Mouse (Mus musculus): Measurements from ENCODE around the gene Kat8.
"Not testable (repeated sequence)": the region's sequence is repeated elsewhere in the genome, so short reads cannot be mapped to it uniquely, and the experiment has no call there.

Kat8 gene

DNA sequence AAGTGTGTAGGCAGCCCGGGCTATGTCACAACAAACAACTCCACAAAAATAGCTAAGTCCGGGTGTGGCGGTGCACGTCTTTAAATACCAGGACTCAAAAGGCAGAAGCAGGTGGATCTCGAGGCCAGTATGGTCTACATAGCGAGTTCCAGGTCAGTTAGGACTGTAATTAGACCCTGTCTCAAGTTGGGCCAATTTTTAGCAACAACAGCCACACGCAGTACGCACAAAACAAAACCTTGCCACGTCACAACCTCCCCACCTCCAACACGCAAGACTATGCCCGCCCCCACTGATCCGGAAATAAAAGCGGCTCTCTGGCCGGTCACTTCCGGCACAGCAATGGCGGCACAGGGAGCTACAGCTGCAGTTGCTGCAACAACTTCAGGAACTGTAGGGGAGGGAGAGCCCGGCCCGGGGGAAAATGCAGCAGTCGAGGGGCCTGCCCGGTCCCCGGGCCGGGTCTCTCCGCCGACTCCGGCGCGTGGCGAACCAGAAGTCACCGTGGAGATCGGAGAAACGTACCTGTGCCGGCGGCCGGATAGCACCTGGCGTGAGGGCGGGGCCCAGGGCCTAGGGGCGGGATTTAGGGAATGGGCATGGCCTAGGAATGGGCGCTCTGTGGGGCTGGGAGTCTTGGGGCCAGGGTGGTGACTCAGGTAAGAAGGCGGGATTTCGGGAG is at the start of gene Kat8:
Gene Kat8, plus strand, starts transcription at position 327 of the 682 bp plus-strand sequence.
- peak; percentile 91 for DNase-seq (ENCODE audit: low spot score)

- no peak for DNase-seq (ENCODE audit: low spot score)
These were observed 45.9 kb upstream of the Kat8 start for GRCm38 (mm10) chr7:127866434-127866833.

GRCm38 (mm10) chr7:127867641-127868040 is 44.7 kb upstream of the Kat8 start:
- no peak for DNase-seq (ENCODE audit: low spot score)

- no peak for DNase-seq (ENCODE audit: low spot score)
These were observed 43.0 kb upstream of the Kat8 start for GRCm38 (mm10) chr7:127869149-127869810.

GRCm38 (mm10) chr7:127870136-127870821 is 42.0 kb upstream of the Kat8 start:
- DNase-seq (ENCODE audit: low spot score), result no peak

- DNase-seq (ENCODE audit: low spot score), result no peak
These were observed 37.3 kb upstream of the Kat8 start for GRCm38 (mm10) chr7:127874812-127875626.

DNA sequence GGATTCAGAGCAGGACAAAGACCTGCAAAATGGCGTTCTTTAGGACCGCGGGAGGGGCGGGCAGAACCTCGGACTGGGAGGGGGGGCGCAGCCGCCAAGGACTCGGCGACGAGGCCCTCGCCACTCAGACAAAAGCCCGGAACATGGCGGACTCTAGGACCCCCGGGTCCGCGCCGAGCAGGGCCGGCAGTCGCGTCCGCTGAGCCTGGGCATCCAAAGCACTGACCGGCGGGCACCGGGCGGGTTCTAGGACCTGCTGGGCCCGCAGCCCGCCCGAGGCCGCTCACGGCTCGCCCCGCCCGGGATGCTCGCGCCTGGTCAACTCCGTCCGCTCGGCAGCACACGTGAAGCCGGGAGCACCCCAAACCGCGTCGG is 36.7 kb upstream of the Kat8 start:
- DNase-seq (ENCODE audit: low spot score), result peak; percentile 93

DNA sequence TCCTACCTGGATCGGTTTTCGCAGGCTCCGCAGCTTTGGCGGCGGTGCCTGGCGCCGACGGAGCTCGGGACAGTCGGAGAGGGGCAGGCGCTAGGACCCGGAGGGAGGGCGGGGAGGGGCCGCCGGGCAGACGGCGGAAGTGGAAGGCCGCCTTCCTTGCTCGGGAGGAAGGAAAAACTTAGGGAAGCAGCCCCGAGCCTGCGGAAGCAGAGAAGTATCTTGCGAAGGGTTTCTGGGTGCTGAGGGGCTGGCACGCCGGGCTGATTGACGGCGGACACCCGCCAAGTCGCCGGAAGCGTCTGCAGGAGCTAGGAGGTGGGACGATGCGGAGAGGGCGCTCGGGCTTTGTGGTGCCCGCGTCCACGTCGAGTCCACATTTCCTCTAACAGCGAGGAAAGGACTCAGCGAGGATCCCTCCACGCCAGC is 36.3 kb upstream of the Kat8 start, which contains the start of gene Zfp646:
Gene Zfp646, plus strand, starts transcription at position 181 of the 426 bp plus-strand sequence.
- DNase-seq (ENCODE audit: low spot score), result peak; percentile 71

- peak; percentile 92 for DNase-seq (ENCODE audit: low spot score)
These were observed 35.6 kb upstream of the Kat8 start, which contains the start of gene Zfp668 for GRCm38 (mm10) chr7:127876467-127877348. Zfp668 (minus strand) TSS chr7:127876828.

GRCm38 (mm10) chr7:127879301-127879700 is 33.0 kb upstream of the Kat8 start:
- no peak for DNase-seq (ENCODE audit: low spot score)

DNA sequence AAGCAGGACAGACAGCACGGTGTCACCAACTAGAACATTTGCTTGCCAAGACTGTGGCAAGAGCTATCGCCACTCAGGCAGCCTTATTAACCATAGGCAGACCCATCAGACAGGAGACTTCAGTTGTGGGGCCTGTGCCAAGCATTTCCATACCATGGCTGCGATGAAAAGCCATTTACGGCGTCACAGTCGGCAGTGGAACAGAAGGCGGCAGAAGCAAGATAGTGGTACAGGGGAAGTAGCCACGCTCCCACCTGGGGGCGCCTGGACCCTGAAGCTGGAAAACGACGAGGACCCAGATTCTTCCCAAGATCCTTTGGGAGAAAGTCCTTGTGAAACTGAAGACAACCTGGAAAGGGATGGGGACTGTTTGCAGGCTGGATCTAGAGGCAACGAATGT is 31.9 kb upstream of the Kat8 start:
- no peak for DNase-seq (ENCODE audit: low spot score)

GRCm38 (mm10) chr7:127885951-127886350 is 26.4 kb upstream of the Kat8 start:
- peak; percentile 63 for DNase-seq (ENCODE audit: low spot score)

DNA sequence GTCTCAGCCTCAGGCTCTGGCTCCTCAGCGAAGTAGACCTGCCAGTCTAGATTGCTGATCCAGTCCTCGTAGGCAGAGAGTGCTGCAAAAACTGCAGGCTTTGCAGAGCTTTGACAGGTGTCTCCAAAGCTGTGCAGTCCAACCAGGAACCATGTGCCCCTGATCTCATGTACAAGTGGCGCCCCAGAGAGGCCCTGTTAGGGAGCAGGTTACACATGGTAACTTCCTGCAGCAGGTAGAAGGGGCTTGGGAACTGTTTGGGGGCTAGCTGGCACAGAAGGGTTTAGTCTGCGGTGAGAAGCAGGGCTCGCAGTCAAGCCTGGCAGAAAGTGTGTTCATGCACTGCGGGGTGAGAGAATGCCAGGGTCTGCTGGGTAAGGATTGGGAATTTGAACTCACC is 25.8 kb upstream of the Kat8 start:
- no peak for DNase-seq (ENCODE audit: low spot score)

DNA sequence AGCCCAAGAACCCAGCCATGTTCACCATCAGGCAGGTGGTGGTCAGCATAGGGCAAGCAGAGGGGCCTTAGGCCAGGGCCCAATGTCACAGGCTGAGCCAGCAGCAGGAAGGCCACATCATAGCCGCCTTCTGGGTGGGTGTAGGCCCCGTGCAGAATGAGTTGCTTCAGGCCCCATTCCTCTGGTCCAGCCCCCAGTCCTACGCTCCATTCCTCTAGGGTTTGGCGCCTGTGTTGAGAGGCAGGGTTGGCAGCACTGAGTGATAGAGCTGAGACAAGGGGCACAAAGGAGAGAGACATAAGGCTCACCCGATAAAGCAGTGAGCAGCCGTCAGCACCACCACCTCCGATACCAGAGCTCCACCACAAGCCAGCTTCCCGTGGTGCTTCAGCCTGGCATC is 25.1 kb upstream of the Kat8 start:
- DNase-seq (ENCODE audit: low spot score), result no peak

GRCm38 (mm10) chr7:127887781-127888180 is 24.5 kb upstream of the Kat8 start:
- DNase-seq (ENCODE audit: low spot score), result no peak

DNA sequence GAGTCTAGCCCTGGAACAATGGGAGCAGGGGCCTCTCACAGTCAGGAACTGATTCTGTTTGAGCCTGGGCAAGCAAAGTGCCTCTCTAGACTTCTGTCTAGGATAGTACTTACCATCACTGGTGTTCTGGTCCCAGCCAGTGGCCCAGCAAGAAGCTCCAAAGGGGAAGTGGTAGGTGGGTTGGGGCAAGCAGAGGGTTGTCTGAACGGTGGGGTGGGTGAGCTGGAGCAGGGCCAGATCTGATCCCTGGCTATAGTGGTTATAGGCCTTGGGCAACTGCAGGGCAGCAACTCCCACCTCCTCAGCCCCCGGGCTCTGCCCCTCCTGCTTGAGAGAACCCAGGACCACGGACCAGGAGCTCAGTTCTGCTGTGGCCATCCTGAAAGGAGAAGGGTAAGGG is 23.5 kb upstream of the Kat8 start:
- DNase-seq (ENCODE audit: low spot score), result no peak

- peak; percentile 31 for DNase-seq (ENCODE audit: low spot score)
These were observed 21.5 kb upstream of the Kat8 start, which contains the start of gene Prss53 for GRCm38 (mm10) chr7:127890798-127891197. Prss53 (minus strand) TSS chr7:127890970.

DNA sequence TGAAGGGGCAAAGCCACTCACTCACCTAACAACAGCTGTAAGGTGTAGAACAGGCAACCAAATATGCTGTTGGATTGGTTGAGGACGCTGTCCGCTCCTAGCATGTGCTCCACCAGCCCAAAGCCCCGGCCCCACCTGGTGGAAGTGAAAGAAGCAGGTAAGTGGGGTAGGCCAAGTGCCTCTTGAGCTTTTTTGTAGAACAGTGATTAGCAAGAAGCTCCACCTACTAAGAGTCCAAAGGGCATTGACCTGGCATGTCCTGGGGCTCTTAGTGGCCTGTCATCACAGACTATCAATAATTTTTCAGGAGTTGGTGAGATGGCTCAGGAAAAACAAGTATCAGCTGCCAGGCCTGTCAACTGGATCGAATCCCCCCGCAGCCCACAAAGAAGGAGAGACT is 17.8 kb upstream of the Kat8 start:
- peak; percentile 24 for DNase-seq (ENCODE audit: low spot score)

DNA sequence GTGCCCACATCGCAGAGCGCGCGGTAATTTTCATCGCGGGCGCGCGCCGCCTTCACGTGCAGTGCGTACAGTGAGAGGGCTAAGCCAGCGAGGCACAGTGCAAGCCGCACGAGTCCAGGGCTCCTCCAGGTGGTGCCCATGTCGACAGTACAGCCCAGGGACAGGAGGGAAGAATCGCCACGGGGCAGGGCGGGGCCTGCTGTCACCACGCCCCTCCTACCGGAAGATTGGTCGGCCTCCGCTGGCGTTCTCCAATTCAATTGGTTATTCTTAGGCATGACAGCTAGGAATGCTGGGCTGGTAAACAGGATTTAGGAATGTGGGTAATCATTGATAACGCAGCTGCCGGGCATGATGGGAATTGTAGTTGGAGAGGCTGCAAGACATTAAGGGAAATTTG is 16.9 kb upstream of the Kat8 start, which contains the start of the genes Gm21974 and Vkorc1:
Gene Gm21974, minus strand, starts transcription at position 13 of the 400 bp plus-strand sequence.
Gene Vkorc1, minus strand, starts transcription at position 176 of the 400 bp plus-strand sequence.
- peak; percentile 98 for DNase-seq (ENCODE audit: low spot score)

DNA sequence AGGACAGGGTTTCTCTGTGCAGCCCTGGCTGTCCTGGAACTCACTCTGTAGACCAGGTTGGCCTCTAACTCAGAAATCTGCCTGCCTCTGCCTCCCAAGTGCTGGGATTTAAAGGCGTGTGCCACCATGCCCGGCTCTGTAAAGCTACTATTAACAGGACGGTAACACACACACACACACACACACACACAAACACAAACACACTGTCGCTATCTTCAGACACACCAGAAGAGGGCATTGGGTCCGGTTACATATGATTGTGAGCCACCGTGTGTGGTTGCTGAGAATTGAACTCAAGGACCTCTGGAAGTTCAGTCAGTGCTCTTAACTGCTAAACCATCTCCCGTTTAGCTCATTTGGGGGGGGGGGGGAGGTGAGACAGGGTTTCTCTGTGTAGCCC is 16.4 kb upstream of the Kat8 start:
- not testable (repeated sequence) for DNase-seq (ENCODE audit: low spot score)

- peak; percentile 60 for DNase-seq (ENCODE audit: low spot score)
These were observed 15.9 kb upstream of the Kat8 start for GRCm38 (mm10) chr7:127896384-127896783.

Data from lung, postnatal 25 days (tissue).